Mouse (Mus musculus) adrenal gland, postnatal 4 days (tissue): Measurements from ENCODE around the gene Mvk. TPM values are rescaled to one million over a fixed set of nuclear protein-coding genes. Genes with fewer than 3 reads are reported as not detected.

Source experiments
- DNase-seq, 2 experiments: peaks; one replicate each; pipeline ENCODE4 v3.0.0; 2021 to 2022; ENCODE audit warnings: low spot score in 2 of 2, mixed read lengths in 2 of 2
- microRNA-seq: library from miRNA; unstranded; fragments of <30 nt; microRNA quantifications from one replicate; pipeline ENCODE4 v1.2.0, GENCODE M21; 2021
- total RNA-seq, 2 experiments: library from RNA; stranded (reverse); gene quantifications; 2 replicates each; pipeline ENCODE4 v1.2.3; 2021

The Mvk gene
- total RNA-seq, 2 experiments from 2014 or later: 21.5 to 23.6 TPM

GRCm38 (mm10) chr5:114507964-114508363 is 63.9 kb downstream of the Mvk start:
- DNase-seq: no peak

- DNase-seq: no peak
Observed at GRCm38 (mm10) chr5:114509461-114509860, 65.4 kb downstream of the Mvk start.

Small RNA genes lying within 50 kb of the gene (microRNA-seq; reads per million reads assigned to microRNA genes)
- gene Mir7027: not detected

Other genes starting within 250 kb of the Mvk start
- not detected for gene Foxn4, start 170.5 kb upstream of the Mvk start, total RNA-seq
- 1 to 10 TPM; 1.2 to 1.5 TPM for gene Myo1h, start 155.1 kb upstream of the Mvk start, total RNA-seq
- 10 to 100 TPM; 77.9 to 82.8 TPM for gene Kctd10, start 63.8 kb upstream of the Mvk start, total RNA-seq
- gene Ube3b, start 63.7 kb upstream of the Mvk start, total RNA-seq: 10 to 100 TPM; 65.4 to 72.7 TPM
- 10 to 100 TPM; 18.1 to 18.2 TPM for gene Mmab, start 209 bp upstream of the Mvk start, total RNA-seq
- gene Fam222a, start 123.7 kb downstream of the Mvk start, total RNA-seq: 10 to 100 TPM; 33.7 to 33.9 TPM
- 1 to 10 TPM; 2.4 to 8.0 TPM for gene Trpv4, start 214.2 kb downstream of the Mvk start, total RNA-seq
- gene Gltp, start 246.7 kb downstream of the Mvk start, total RNA-seq: 10 to 100 TPM; 49.5 to 53.4 TPM